Mouse (Mus musculus): ENCODE measurements around the gene Scamp2.

GRCm38 (mm10) chr9:57597265-57597664, 36.5 kb downstream of the Scamp2 start:
- no peak for TF ChIP-seq CTCF (IDR thresholded peaks at IDR 0.05)
- no peak for TF ChIP-seq EP300 (IDR thresholded peaks at IDR 0.05; ENCODE audit: insufficient read depth, low read depth, low read length)

Measured in heart, adult 2 months (tissue).